Mouse (Mus musculus): ENCODE measurements at regions not wholly inside any gene's neighbourhood (a gene's known extent, or its start where the extent isn't known, plus 50 kb on each side); places are given as distances from the start of the nearest gene placed in this dataset.

DNA sequence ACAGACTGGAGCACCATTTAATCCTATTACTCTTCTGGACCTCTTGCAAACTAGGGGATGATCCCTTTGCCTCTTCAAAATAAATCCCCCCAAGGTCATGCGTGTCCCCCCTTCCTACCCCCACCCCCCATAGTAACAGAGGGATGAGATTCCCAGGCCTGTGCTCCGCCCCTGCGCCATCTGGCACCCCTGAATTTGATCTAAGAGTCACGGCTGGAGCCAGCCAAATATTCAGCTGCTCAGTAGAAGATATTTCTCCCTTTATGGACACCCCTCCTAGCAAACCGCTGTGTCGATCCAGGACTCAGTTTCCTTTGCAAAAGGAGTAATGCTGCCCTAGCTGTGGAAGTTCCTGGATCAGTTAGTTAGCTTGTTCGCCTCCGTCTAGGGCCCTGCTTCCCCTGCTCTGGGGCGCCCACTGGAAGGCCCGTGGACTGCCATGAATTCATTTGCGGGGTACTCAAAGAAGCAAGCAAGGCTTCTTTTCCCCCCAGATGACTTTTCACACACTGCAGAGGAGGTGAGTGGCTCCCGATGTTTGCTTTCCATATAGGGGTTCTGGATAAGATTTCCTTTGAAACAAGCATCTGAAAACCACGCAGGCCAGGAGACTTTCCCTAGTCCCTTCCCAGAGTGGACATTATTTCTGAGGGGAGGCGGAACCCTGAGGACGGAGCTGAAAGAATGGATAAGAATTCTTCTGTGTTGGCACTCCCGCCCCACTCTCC is 70.9 kb upstream of the Pias1 start:
- no peaks in the 10 kb centered on the region for H3K36me3 ChIP-seq (ENCODE audit: control insufficient read depth, insufficient read depth, low read length, poor library complexity, severe bottlenecking)
- H3K27me3 ChIP-seq (ENCODE audit: control insufficient read depth, insufficient read depth, low read length, poor library complexity, severe bottlenecking), result no peaks in the 10 kb centered on the region
- DNase-seq (ENCODE audit: low read depth, low spot score), result no peak

DNA sequence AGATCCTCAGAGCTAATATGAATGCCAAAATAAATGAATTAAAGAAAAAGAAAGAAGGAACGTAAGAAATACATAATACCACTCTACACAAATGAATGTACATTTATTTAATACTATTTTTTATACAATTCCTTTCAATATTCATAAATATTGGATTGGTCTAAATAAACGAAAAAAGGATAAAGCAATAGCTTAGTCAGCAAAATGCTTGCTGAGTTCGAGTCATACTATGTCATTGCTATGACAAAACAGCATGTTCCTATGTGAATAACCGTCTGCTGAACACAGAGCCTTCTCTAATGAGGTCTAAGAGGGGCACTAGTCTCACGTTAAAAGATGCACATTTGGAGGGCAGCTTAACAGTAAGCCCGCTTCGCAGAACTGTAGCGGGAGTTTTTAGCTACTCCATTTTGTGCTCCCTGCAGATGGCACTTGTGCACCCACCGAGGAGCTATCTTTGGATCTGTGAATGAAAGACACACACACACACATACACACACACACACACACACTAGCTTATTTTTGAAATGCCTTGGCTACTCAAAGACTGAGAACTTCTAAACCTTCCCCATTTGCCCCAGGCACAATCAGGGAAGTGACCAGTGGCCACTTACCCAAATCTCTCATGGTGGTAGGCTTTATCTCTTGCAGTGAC is 69.1 kb upstream of the Pias1 start:
- H3K27me3 ChIP-seq (ENCODE audit: control insufficient read depth, insufficient read depth, low read length, poor library complexity, severe bottlenecking), result no peaks in the 10 kb centered on the region
- DNase-seq (ENCODE audit: low read depth, low spot score), result no peak
- no peaks in the 10 kb centered on the region for H3K36me3 ChIP-seq (ENCODE audit: control insufficient read depth, insufficient read depth, low read length, poor library complexity, severe bottlenecking)

DNA sequence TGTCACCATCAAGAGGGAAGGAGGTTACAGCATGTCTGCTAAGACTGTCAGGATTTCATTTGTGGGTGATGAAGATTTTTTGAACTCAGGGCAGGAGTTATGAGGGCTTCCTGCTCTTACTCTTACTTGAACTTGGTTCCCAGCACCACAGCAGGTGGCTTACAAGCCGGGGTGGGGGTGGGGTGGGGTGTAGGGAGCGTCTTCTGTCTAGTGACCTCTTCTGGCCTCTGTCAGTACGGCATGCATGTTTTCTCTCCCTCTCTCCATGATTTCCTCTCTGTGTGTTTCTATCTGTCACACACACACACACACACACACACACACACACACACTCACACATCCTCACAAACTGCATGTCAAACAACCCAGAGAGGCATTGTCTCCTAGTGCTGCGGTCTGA is 64.5 kb upstream of the Pias1 start:
- peak; percentile 4 for DNase-seq (ENCODE audit: low read depth, low spot score)
- H3K36me3 ChIP-seq (ENCODE audit: control insufficient read depth, insufficient read depth, low read length, poor library complexity, severe bottlenecking), result no peaks in the 10 kb centered on the region
- no peaks in the 10 kb centered on the region for H3K27me3 ChIP-seq (ENCODE audit: control insufficient read depth, insufficient read depth, low read length, poor library complexity, severe bottlenecking)

DNA sequence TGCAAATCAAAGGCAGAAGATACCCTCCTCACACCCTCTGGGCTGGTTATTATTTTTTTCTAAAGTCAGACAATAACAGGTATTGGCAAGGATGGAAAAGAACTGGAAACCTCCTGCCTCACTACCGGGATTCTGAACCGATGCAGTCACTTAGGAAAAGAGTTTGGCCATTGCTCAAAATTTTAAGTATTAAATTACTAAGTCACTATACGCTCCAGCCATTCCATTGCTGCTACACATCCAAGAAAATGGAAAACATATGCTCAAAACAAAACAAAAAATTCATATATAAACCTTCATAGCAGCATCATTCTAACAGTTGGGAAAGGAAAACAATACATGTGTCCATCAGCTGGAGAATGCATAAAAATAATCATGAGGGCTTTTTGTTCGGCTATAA is 63.9 kb upstream of the Pias1 start:
- H3K36me3 ChIP-seq (ENCODE audit: control insufficient read depth, insufficient read depth, low read length, poor library complexity, severe bottlenecking), result no peaks in the 10 kb centered on the region
- H3K27me3 ChIP-seq (ENCODE audit: control insufficient read depth, insufficient read depth, low read length, poor library complexity, severe bottlenecking), result no peaks in the 10 kb centered on the region
- no peak for DNase-seq (ENCODE audit: low read depth, low spot score)

DNA sequence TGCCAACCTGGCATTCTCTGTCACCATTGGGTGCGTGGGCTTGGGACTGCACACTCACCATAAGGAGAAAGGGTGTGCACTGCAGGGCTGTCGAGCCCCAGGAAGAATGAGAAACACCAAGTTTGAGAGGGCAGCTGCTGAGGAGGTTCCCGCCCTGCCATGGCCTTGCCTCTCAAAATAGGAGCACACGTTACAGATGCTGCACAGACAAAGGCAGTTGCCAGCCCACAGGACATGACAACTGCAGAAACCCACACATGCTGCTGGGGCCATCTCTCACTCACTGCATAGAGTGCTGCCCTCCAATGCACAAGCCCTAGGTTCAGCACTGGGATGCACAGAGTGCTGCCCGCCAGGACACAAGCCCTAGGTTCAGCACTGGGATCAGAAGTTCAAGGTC is 61.6 kb upstream of the Pias1 start:
- Histone ChIP-seq H3K36me3 (ENCODE audit: control insufficient read depth, insufficient read depth, low read length, poor library complexity, severe bottlenecking) (no peaks in the 10 kb centered on the region), H3K27me3 (ENCODE audit: control insufficient read depth, insufficient read depth, low read length, poor library complexity, severe bottlenecking) (no peaks in the 10 kb centered on the region)
- no peak for DNase-seq (ENCODE audit: low read depth, low spot score)

DNA sequence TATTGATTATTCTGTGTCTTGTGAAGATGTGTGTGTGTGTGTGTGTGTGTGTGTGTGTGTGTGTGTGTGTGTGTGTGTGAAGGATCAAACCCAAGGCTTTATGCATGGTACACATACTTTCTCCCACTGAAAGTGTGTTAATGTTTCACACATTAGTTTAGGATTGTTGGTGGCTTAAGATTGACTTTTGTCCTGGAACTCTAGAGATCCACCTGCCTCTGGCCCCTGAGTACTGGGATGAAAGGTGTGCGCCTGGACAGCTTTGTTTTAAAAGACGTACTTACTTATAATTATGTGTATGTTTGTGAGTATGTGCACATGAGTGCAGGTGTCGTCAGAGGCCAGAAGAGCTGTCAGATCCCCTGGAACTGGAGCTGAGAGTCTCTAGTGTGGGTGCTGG is 59.3 kb upstream of the Pias1 start:
- Histone ChIP-seq H3K27me3 (ENCODE audit: control insufficient read depth, insufficient read depth, low read length, poor library complexity, severe bottlenecking) (no peaks in the 10 kb centered on the region), H3K36me3 (ENCODE audit: control insufficient read depth, insufficient read depth, low read length, poor library complexity, severe bottlenecking) (no peaks in the 10 kb centered on the region)
- DNase-seq (ENCODE audit: low read depth, low spot score), result no peak

DNA sequence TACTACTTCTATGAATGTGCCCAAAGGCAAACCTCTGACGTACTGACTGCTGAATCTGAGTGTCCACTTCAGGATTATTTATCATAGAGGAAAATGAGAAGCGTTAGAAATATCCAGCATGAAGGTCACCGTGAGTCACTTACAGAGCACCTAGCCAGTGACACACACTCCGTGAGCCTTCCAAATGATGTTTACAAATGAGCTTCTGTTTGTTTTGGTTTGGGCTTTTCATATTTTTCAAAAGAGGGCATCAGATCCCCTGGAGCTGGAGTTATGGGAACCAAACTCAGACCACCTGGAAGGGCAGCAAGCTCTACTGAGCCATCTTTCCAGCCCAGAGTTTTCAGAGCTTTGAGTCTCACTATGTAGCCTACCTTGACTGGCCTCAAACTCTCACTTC is 57.8 kb upstream of the Pias1 start:
- Histone ChIP-seq H3K36me3 (ENCODE audit: control insufficient read depth, insufficient read depth, low read length, poor library complexity, severe bottlenecking) (no peaks in the 10 kb centered on the region), H3K27me3 (ENCODE audit: control insufficient read depth, insufficient read depth, low read length, poor library complexity, severe bottlenecking) (no peaks in the 10 kb centered on the region)
- DNase-seq (ENCODE audit: low read depth, low spot score), result no peak

DNA sequence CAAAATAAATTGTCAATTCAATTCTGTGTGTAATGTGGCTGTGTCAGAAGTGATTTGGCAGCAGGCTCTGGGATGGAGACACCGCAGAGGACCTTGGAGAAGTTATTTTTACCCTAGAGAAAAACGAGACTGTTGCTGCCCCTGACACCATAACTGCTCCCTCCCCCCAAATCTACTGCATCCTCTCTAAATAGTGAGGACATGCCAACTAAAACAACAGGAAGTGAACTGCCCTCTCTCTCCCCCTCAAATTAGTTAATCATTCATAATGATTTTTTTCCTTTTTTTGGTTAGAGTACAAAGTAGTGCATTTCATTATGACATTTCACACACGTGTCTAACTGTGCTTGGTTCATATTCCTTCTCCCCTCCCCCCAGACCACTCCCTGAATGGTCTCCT is 55.6 kb upstream of the Pias1 start:
- DNase-seq (ENCODE audit: low read depth, low spot score), result no peak

DNA sequence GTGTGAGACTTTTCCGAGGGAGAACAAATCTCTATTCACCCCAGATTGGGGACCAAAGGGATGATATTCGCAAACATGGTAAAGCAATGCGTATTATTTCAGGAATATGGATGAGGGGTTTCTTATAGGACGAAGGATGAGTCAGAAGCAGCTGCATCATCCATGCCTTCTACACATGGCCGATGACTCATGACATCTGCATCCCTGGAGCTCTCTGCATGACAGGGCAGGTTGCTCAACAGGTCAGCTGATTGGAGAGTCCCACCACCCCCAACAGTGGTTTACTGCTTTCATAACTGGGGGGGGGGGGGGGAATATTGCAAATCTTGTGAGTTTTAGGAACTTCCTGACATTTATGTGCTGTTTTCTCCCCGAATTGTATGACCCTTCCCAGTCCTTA is 50.3 kb upstream of the Pias1 start:
- H3K27me3 ChIP-seq (ENCODE audit: control insufficient read depth, insufficient read depth, low read length, poor library complexity, severe bottlenecking), result no peaks in the 10 kb centered on the region
- H3K36me3 ChIP-seq (ENCODE audit: control insufficient read depth, insufficient read depth, low read length, poor library complexity, severe bottlenecking), result no peaks in the 10 kb centered on the region
- DNase-seq (ENCODE audit: low read depth, low spot score), result no peak

More for the DNA sequence above, 55.6 kb upstream of the Pias1 start:
- Histone ChIP-seq H3K27me3 (ENCODE audit: control insufficient read depth, insufficient read depth, low read length, poor library complexity, severe bottlenecking) (no peaks in the 10 kb centered on the region), H3K36me3 (ENCODE audit: control insufficient read depth, insufficient read depth, low read length, poor library complexity, severe bottlenecking) (no peaks in the 10 kb centered on the region)
